Comparison of ENCODE assay signal across 27 mouse cellular contexts in genomic region chr3:25597513-25597912, GRCm38 (mm10).
A peak's percentile ranks its signal among the peaks of the same experiment; 100 is the strongest.
DNase-seq lines count a peak whose midpoint lies in the region; ATAC-seq and TF ChIP-seq lines count a peak whose summit lies in the region.
"Had no signal": no experiment of that assay in that cellular context is flagged by ENCODE, and none has a peak within 500 bp of the region (broad histone marks: within the 10 kb centered on the region; RNA-seq: fewer than 3 reads in every experiment).

No protein-coding gene starts in this region.

- H3K27me3 ChIP-seq in forebrain, embryonic 13.5 days, result no peaks in the 10 kb centered on the region
- no peaks in the 10 kb centered on the region for H3K27me3 ChIP-seq in forebrain, embryonic 11.5 days (ENCODE audit: control insufficient read depth, insufficient read depth, low read length)
- H3K27me3 ChIP-seq: heart, embryonic 12.5 days; hindbrain, embryonic 13.5 days; liver, embryonic 12.5 days; megakaryocyte, embryonic 14.5 days; midbrain, embryonic 12.5 days; Patski had no signal

- H3K36me3 ChIP-seq in forebrain, embryonic 13.5 days (ENCODE audit: poor library complexity, severe bottlenecking), result no peaks in the 10 kb centered on the region
- H3K36me3 ChIP-seq in forebrain, embryonic 11.5 days (ENCODE audit: control insufficient read depth, insufficient read depth, low read length), result no peaks in the 10 kb centered on the region
- H3K36me3 ChIP-seq: G1E; heart, embryonic 12.5 days; hindbrain, embryonic 13.5 days; liver, embryonic 12.5 days; midbrain, embryonic 12.5 days had no signal

- H3K4me1 ChIP-seq in forebrain, embryonic 13.5 days, result peaks cover 6% of the 10 kb centered on the region; the same call in 1 of the 2 replicates
- no peaks in the 10 kb centered on the region for H3K4me1 ChIP-seq in forebrain, embryonic 11.5 days (replicated peaks; ENCODE audit: control insufficient read depth, insufficient read depth, low read length)
- H3K4me1 ChIP-seq: heart, embryonic 12.5 days; hindbrain, embryonic 13.5 days; liver, embryonic 12.5 days; megakaryocyte, embryonic 14.5 days; midbrain, embryonic 12.5 days had no signal

- H3K9me3 ChIP-seq in forebrain, embryonic 13.5 days (replicated peaks), result no peaks in the 10 kb centered on the region
- no peaks in the 10 kb centered on the region for H3K9me3 ChIP-seq in forebrain, embryonic 11.5 days (ENCODE audit: control insufficient read depth, low read length)
- H3K9me3 ChIP-seq: G1E; heart, embryonic 12.5 days; hindbrain, embryonic 13.5 days; liver, embryonic 12.5 days; megakaryocyte, embryonic 14.5 days; midbrain, embryonic 12.5 days had no signal

- H3K9ac ChIP-seq in forebrain, embryonic 13.5 days, result no peak overlapping the region
- no peak overlapping the region for H3K9ac ChIP-seq in forebrain, embryonic 11.5 days (ENCODE audit: low read length)
- H3K9ac ChIP-seq: heart, embryonic 12.5 days; hindbrain, embryonic 13.5 days; liver, embryonic 12.5 days; liver, postnatal 0 days; midbrain, embryonic 12.5 days had no signal

- H3K4me3 ChIP-seq in forebrain, embryonic 13.5 days, result no peak overlapping the region
- H3K4me3 ChIP-seq in forebrain, embryonic 11.5 days (ENCODE audit: low read depth, low read length), result no peak overlapping the region
- no peak overlapping the region for H3K4me3 ChIP-seq in layer of hippocampus, adult 2 months
- H3K4me3 ChIP-seq: gastrocnemius, adult 2 months; heart, adult 2 months; heart, embryonic 12.5 days; hindbrain, embryonic 13.5 days; left cerebral cortex, adult 2 months; liver, embryonic 12.5 days; megakaryocyte, embryonic 14.5 days; midbrain, embryonic 12.5 days had no signal

- no peak overlapping the region for H3K4me2 ChIP-seq in forebrain, embryonic 13.5 days
- no peak overlapping the region for H3K4me2 ChIP-seq in forebrain, embryonic 11.5 days (ENCODE audit: low read depth, low read length, severe bottlenecking)
- H3K4me2 ChIP-seq: heart, embryonic 12.5 days; hindbrain, embryonic 13.5 days; liver, embryonic 12.5 days; midbrain, embryonic 12.5 days had no signal

- intact Hi-C loops in left cerebral cortex, postnatal 10 days (cut with DNase I), result no loop called here

- peak; percentile 82 for ATAC-seq in forebrain, embryonic 13.5 days
- ATAC-seq in forebrain, embryonic 11.5 days (replicated peaks; ENCODE audit: low FRiP score), result no peak
- ATAC-seq: intestine, embryonic 16.5 days; liver, embryonic 12.5 days; liver, postnatal 0 days; Patski had no signal

- WGBS in forebrain, embryonic 13.5 days, result 28% methylated on average over 5 of the region's 5 CpGs
- 46% methylated on average over 5 of the region's 5 CpGs for WGBS in forebrain, embryonic 11.5 days

- no peak overlapping the region for H3K27ac ChIP-seq in forebrain, embryonic 13.5 days
- H3K27ac ChIP-seq in forebrain, embryonic 11.5 days (ENCODE audit: low read depth, low read length), result no peak overlapping the region
- H3K27ac ChIP-seq in layer of hippocampus, adult 2 months, result peak overlapping the region; percentile 36; the same call in 1 of the 2 replicates
- H3K27ac ChIP-seq: gastrocnemius, adult 2 months; heart, adult 2 months; hindbrain, embryonic 13.5 days; left cerebral cortex, adult 2 months; liver, embryonic 12.5 days; midbrain, embryonic 12.5 days had no signal

- no peak for DNase-seq in forebrain, embryonic 11.5 days (ENCODE audit: low spot score)
- DNase-seq in layer of hippocampus, adult 2 months (ENCODE audit: low spot score in 2 of 2), result peak in 1 of 2 experiments; percentile 19
- DNase-seq in layer of hippocampus, adult 11-12 months (ENCODE audit: low spot score), result no peak
- peak; percentile 64 for DNase-seq in brain, adult 2 months (ENCODE audit: low read depth, low spot score)
- DNase-seq in forelimb bud, embryonic 11.5 days (ENCODE audit: low read depth, low spot score), result peak; percentile 1
- no peak for DNase-seq in left cerebral cortex, postnatal 10 days (ENCODE audit: extremely low spot score in 1 of 2, low spot score in 2 of 2)
- DNase-seq: adrenal gland, postnatal 10 days; cerebellum, adult 18-20 months; cerebellum, postnatal 10 days; gastrocnemius, adult 2 months; heart, adult 2 months; heart, postnatal 4 days; kidney, postnatal 14 days; left cerebral cortex, postnatal 4 days; liver, postnatal 0 days; lung, postnatal 4 days; thymus, postnatal 4 days had no signal

- TF ChIP-seq CTCF in layer of hippocampus, adult 2 months (conservative IDR thresholded peaks at IDR 0.05), result no peak

Comparison
In these comparisons a context has a peak if more than half of its experiments do, and no peak if none do; other contexts are left out.
1. DNase-seq: peak in brain, adult 2 months (single experiment) and forelimb bud, embryonic 11.5 days (single experiment); none in forebrain, embryonic 11.5 days (single experiment), layer of hippocampus, adult 11-12 months (single experiment) and left cerebral cortex, postnatal 10 days (0 of 2).